Mouse (Mus musculus) liver, adult 2 months (tissue): ENCODE results near the gene Mfsd4b5.

ENCODE experiments used
- CTCF ChIP-seq: fragments of 200-500 bp; IDR thresholded peaks from 2 replicates; pipeline ENCODE4 v1.5.1; 2011; ENCODE audit warnings: low read depth, low read length, control low read depth
- POLR2A ChIP-seq: fragments of 200-500 bp; IDR thresholded peaks from 2 replicates; pipeline ENCODE4 v1.6.1; 2011; ENCODE audit warnings: low read length, control low read depth; ENCODE audit not compliant: insufficient read depth; ENCODE audit errors: extremely low read depth

- TF ChIP-seq POLR2A (no peak), CTCF (no peak)
Measured at GRCm38 (mm10) chr10:40029610-40030009, 43.2 kb upstream of the Mfsd4b5 start.
